Mouse (Mus musculus): ENCODE data around the gene Fam117a. TPM values are rescaled to one million over a fixed set of nuclear protein-coding genes. Genes with fewer than 3 reads are reported as not detected.

Gene Fam117a
- polyA plus RNA-seq, 1 experiment from 2014 or later: 2.7 TPM

DNA sequence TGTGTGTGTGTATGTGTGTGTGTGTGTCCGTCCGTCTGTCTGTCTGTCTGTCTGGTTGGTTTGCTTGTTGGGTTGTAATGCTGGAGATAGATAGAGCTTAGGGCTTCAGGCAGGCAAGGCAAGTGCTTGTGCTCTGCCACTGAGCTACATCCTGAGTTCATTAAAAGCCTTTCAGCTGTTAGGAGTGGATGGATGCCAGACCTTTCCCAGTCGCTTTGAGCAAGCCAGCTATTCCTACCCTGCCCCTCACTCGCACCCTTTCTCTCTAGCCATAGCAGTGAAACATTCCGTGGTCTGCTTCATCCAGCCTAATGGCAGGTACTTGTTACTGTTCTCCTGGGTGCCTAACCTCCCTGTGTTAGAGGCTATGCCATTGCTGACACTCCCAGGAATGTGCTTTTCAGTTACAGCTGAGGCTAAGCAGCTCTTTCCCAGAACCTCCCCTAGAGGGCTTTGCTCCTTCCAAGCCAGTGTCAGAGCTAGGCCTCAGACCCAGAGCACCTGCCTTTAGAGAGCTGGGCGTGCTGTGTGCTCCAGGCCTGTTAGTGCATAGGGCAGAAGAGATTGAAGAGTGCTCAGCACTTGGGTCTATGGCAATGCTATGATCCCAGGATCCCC lies 29.6 kb downstream of the Fam117a start:
- no peak overlapping the region for H3K4me2 ChIP-seq (ENCODE audit: low read length)
- no peaks in the 10 kb centered on the region for H3K36me3 ChIP-seq (ENCODE audit: control insufficient read depth, insufficient read depth)
- ATAC-seq: 0 out of 2 replicates have a peak, but pooled peaks have one; percentile 23
- H3K9ac ChIP-seq (replicated peaks; ENCODE audit: low read depth, low read length): 0 out of 2 replicates have a peak overlapping the region, but pooled peaks have one; percentile 3
- H3K27me3 ChIP-seq (replicated peaks; ENCODE audit: control insufficient read depth, insufficient read depth, low read length): no peaks in the 10 kb centered on the region
- H3K27ac ChIP-seq (ENCODE audit: low read length): peak overlapping the region; percentile 4; the same call in 1 of the 2 replicates
- no peak overlapping the region for H3K4me3 ChIP-seq (replicated peaks; ENCODE audit: low read length)
- H3K4me1 ChIP-seq (replicated peaks; ENCODE audit: control insufficient read depth, insufficient read depth, low read length): 0 out of 2 replicates have a peak, but pooled peaks cover 5% of the 10 kb centered on the region
- 72% methylated on average over 6 of the region's 6 CpGs for WGBS
- no peaks in the 10 kb centered on the region for H3K9me3 ChIP-seq (ENCODE audit: control insufficient read depth, low read length)

DNA sequence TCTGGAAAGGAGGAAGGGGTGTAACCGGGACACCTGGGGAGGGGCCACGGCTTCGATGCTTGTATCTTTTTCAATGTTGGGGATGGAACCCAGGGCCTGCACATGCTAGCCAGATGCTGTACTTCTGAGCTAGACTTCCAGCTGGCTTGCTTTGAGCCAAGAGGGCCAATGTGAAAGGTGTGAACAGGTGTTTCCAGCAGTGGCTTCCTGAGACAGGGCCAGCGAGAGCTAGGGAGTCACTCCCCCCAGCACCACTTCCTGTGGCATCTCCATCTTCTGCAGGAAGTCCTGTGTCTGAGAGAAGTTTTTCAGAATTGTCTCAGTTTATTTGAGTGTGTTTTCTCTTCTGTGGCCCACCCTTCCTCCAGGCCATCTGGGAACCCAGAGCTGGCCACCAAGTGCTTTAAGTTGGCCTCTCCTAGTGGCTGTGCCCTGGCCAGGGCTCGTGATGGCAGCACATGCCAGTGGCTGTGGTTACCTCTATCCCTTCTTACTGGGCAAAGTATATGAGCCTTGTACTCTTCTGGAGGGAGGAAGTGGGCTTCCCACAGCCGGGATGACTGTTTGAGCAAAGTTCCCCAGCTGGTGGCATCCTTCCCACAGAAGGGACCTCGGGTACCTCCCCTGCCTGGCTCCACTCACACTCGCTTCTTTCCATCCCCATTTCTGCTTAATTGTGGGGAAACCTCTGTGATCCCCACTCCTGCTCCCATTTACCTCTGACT lies 30.4 kb downstream of the Fam117a start:
- Histone ChIP-seq H3K4me3 (replicated peaks; ENCODE audit: low read length) (no peak overlapping the region), H3K27ac (ENCODE audit: low read length) (no peak overlapping the region), H3K9me3 (ENCODE audit: control insufficient read depth, low read length) (no peaks in the 10 kb centered on the region), H3K4me2 (ENCODE audit: low read length) (no peak overlapping the region), H3K27me3 (replicated peaks; ENCODE audit: control insufficient read depth, insufficient read depth, low read length) (no peaks in the 10 kb centered on the region), H3K4me1 (replicated peaks; ENCODE audit: control insufficient read depth, insufficient read depth, low read length) (0 out of 2 replicates have a peak, but pooled peaks cover 5% of the 10 kb centered on the region), H3K9ac (replicated peaks; ENCODE audit: low read depth, low read length) (no peak overlapping the region), H3K36me3 (ENCODE audit: control insufficient read depth, insufficient read depth) (no peaks in the 10 kb centered on the region)
- ATAC-seq: no peak
- WGBS: 84% methylated on average over 8 of the region's 8 CpGs

DNA sequence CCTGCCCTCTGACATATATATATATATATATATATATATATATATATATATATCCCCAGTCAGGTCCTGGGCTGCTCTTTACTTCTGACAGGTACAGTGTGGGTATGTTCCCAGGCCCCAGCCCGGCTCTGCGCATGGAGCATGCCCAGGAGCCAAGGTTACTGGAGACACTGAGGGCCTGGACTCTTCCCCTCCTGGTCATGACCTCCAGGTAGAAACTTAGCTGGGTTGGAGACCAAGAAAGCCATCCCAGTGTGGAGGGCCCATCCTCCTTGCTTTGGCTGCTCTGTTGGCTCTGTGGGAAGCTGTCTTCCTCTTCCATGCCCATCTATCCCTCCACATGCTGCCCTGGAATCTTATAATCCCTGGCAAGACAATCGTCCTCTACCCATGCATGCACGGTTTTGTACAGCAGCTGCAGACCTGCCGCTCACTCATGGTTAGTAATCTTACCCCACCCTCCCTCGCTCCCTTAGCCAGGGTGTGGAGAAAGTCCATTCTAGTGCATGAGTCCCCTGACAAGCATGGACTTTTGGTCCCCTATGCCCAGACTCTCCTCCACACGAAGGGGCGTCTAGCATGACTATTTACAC lies 31.5 kb downstream of the Fam117a start:
- Histone ChIP-seq H3K9me3 (ENCODE audit: control insufficient read depth, low read length) (no peaks in the 10 kb centered on the region), H3K4me1 (replicated peaks; ENCODE audit: control insufficient read depth, insufficient read depth, low read length) (0 out of 2 replicates have a peak, but pooled peaks cover 5% of the 10 kb centered on the region), H3K27me3 (replicated peaks; ENCODE audit: control insufficient read depth, insufficient read depth, low read length) (no peaks in the 10 kb centered on the region), H3K9ac (replicated peaks; ENCODE audit: low read depth, low read length) (no peak overlapping the region), H3K36me3 (ENCODE audit: control insufficient read depth, insufficient read depth) (no peaks in the 10 kb centered on the region), H3K27ac (ENCODE audit: low read length) (no peak overlapping the region), H3K4me3 (replicated peaks; ENCODE audit: low read length) (no peak overlapping the region), H3K4me2 (ENCODE audit: low read length) (no peak overlapping the region)
- no peak for ATAC-seq
- WGBS: 93% methylated on average over 8 of the region's 8 CpGs

DNA sequence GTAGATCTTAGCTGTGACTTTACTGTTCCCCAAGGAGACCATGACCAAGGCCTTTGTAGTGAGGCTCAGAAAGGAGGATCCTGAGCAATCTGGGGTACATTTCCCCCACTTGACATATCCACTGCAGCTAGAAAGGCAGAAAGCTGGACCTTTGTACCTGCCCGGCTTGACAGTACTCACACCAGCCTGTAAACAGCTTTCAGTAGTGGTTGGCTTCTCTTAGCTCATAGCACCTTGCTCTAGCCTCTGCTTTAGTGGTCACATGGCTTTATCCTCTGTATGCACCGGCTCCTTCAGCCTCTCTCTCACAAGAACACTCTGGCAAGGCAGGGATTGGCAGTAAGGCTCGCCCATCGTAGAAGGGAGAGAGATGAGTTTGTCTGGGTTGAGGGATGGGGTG lies 32.1 kb downstream of the Fam117a start:
- Histone ChIP-seq H3K27me3 (replicated peaks; ENCODE audit: control insufficient read depth, insufficient read depth, low read length) (no peaks in the 10 kb centered on the region), H3K4me1 (replicated peaks; ENCODE audit: control insufficient read depth, insufficient read depth, low read length) (0 out of 2 replicates have a peak, but pooled peaks cover 5% of the 10 kb centered on the region), H3K4me2 (ENCODE audit: low read length) (no peak overlapping the region), H3K9me3 (ENCODE audit: control insufficient read depth, low read length) (no peaks in the 10 kb centered on the region), H3K4me3 (replicated peaks; ENCODE audit: low read length) (no peak overlapping the region), H3K27ac (ENCODE audit: low read length) (no peak overlapping the region), H3K9ac (replicated peaks; ENCODE audit: low read depth, low read length) (no peak overlapping the region), H3K36me3 (ENCODE audit: control insufficient read depth, insufficient read depth) (no peaks in the 10 kb centered on the region)
- ATAC-seq: no peak
- 87% methylated on average over 4 of the region's 4 CpGs for WGBS

DNA sequence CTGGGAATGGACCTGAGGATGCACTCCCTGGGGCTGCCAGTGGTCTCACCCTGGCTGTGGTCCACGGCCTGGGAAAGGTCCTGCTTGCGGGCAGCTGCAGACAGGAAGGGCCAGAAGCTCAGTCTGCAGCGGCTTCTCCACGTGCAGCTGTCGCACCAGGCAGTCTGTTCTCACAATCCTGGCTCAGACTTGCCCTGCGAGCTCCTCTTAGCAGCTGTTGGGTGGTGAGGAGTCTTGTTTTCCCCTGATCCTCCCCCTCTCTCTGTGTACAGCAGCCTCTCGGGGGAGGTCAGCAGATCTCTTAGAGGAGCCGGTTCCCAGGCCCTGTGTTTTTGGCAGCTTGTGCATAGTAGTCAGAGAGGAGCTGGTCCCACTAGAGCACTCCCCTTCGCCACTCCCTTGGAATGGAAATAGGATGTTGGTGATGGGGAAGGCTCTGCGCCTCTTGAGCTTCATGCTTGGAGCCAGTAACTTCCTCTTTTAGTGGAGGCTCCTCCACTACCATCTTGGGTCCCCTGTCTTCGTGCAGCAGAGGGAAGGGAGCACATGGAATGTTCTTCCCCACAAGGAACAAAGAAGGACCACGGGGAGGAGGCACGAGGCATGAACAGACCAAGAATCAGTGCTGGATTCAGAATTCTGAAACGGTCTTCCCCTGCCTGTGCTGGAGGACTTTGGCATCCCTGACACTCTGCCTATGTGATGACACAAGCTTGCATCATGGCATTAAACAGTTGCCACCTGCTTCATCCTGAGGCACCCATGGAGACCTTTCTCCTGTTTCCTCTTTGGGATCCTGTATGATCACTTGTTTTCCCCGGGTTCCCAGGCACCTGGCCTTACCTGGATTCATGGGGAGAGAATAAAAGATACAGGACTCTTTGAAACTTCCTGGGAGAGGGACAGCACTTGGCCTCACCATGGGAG lies 33.4 kb downstream of the Fam117a start:
- H3K27ac ChIP-seq (ENCODE audit: low read length): no peak overlapping the region
- H3K9me3 ChIP-seq (ENCODE audit: control insufficient read depth, low read length): no peaks in the 10 kb centered on the region
- WGBS: 71% methylated on average over 15 of the region's 15 CpGs
- H3K4me3 ChIP-seq (replicated peaks; ENCODE audit: low read length): no peak overlapping the region
- no peaks in the 10 kb centered on the region for H3K27me3 ChIP-seq (replicated peaks; ENCODE audit: control insufficient read depth, insufficient read depth, low read length)
- no peaks in the 10 kb centered on the region for H3K36me3 ChIP-seq (ENCODE audit: control insufficient read depth, insufficient read depth)
- no peak overlapping the region for H3K9ac ChIP-seq (replicated peaks; ENCODE audit: low read depth, low read length)
- H3K4me1 ChIP-seq (replicated peaks; ENCODE audit: control insufficient read depth, insufficient read depth, low read length): 0 out of 2 replicates have a peak, but pooled peaks cover 5% of the 10 kb centered on the region
- no peak for ATAC-seq
- no peak overlapping the region for H3K4me2 ChIP-seq (ENCODE audit: low read length)

DNA sequence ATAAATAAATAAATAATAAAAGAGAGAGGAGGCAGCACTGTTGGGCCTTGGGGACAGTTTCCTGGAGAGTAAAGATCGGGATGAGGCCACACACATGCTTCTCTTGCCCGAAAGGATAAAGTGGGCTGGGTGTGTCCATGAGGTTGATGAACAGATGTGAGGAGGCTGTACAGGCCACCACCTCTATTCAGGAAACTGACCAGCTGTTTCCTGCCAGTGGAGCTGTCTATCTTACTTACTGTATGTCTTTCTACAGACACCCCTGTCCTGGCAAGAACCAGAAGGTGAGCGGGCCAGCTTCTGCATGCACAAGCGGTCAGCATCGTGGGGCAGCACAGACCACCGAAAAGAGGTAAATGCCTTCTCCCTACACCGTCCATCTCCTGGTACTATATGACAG lies 34.4 kb downstream of the Fam117a start:
- Histone ChIP-seq H3K27me3 (replicated peaks; ENCODE audit: control insufficient read depth, insufficient read depth, low read length) (no peaks in the 10 kb centered on the region), H3K4me3 (replicated peaks; ENCODE audit: low read length) (no peak overlapping the region), H3K27ac (ENCODE audit: low read length) (no peak overlapping the region), H3K4me2 (ENCODE audit: low read length) (no peak overlapping the region), H3K4me1 (replicated peaks; ENCODE audit: control insufficient read depth, insufficient read depth, low read length) (0 out of 2 replicates have a peak, but pooled peaks cover 3% of the 10 kb centered on the region), H3K9me3 (ENCODE audit: control insufficient read depth, low read length) (no peaks in the 10 kb centered on the region), H3K9ac (replicated peaks; ENCODE audit: low read depth, low read length) (no peak overlapping the region), H3K36me3 (ENCODE audit: control insufficient read depth, insufficient read depth) (no peaks in the 10 kb centered on the region)
- ATAC-seq: no peak
- 94% methylated on average over 7 of the region's 7 CpGs for WGBS

DNA sequence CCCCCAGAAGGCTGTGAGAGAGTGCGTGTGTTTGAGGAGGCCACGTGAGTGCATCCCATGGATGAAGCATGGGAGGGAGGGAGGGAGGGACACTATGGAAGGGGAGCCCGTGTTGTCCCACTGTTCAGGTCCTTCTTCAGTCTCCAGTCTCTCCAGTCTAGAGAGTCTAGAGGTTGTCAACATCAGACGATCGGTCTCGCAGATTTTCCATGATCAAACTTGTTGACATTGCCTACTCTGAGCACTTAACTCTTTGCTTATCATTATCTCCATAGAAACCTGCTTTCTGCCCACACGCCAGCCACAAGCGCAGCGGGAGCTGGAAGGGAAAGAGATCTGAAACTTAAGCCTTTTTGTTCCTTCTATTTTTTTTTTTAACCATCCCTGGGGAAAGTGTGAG lies 42.1 kb downstream of the Fam117a start:
- Histone ChIP-seq H3K9ac (replicated peaks; ENCODE audit: low read depth, low read length) (no peak overlapping the region), H3K27me3 (replicated peaks; ENCODE audit: control insufficient read depth, insufficient read depth, low read length) (no peaks in the 10 kb centered on the region), H3K4me1 (replicated peaks; ENCODE audit: control insufficient read depth, insufficient read depth, low read length) (no peaks in the 10 kb centered on the region), H3K36me3 (ENCODE audit: control insufficient read depth, insufficient read depth) (no peaks in the 10 kb centered on the region), H3K9me3 (ENCODE audit: control insufficient read depth, low read length) (no peaks in the 10 kb centered on the region), H3K27ac (ENCODE audit: low read length) (no peak overlapping the region), H3K4me2 (ENCODE audit: low read length) (no peak overlapping the region), H3K4me3 (replicated peaks; ENCODE audit: low read length) (no peak overlapping the region)
- 80% methylated on average over 9 of the region's 9 CpGs for WGBS
- no peak for ATAC-seq

DNA sequence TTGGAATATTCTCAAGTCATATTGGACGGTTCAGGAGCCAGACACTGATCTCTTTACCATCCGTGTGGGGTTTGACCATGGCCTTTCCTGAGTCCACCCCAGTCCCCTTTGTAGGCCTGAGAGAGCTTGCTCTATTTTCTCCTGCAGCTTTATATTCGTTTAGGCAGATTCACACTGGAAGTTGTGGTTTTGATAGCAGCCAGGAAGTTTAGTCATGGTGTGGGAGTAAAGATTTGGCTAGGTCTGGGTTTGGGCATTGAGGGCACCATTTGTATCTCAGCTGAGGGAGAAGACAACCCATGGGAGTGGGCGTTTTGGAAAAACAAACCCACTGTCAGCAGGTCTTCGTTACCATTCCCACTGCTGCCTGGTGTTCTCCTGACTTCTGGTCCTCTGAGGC lies 42.7 kb downstream of the Fam117a start:
- 77% methylated on average over 5 of the region's 5 CpGs for WGBS
- Histone ChIP-seq H3K9me3 (ENCODE audit: control insufficient read depth, low read length) (no peaks in the 10 kb centered on the region), H3K27me3 (replicated peaks; ENCODE audit: control insufficient read depth, insufficient read depth, low read length) (no peaks in the 10 kb centered on the region), H3K4me3 (replicated peaks; ENCODE audit: low read length) (no peak overlapping the region), H3K4me1 (replicated peaks; ENCODE audit: control insufficient read depth, insufficient read depth, low read length) (no peaks in the 10 kb centered on the region), H3K36me3 (ENCODE audit: control insufficient read depth, insufficient read depth) (no peaks in the 10 kb centered on the region), H3K9ac (replicated peaks; ENCODE audit: low read depth, low read length) (no peak overlapping the region), H3K4me2 (ENCODE audit: low read length) (no peak overlapping the region), H3K27ac (ENCODE audit: low read length) (no peak overlapping the region)
- ATAC-seq: no peak

DNA sequence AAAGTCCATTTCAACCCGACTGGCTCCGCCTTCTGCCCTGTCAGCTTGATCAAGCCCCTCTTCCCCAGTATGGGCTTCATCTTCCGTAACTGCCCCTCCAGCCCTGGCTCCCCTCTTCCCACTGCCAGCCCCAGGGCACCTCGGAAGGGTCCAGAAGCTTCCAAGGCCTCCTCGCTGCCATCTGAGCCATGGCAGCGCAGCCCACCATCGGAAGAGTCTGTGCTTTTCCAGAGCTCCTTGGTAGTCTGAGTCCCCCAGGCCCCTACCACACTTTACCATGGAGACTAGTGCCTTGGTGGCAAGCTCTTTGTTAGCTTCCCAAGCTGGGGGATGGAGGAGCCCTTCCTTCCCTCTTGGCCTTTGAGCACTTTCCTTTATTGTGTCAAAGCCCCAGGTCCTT lies 43.9 kb downstream of the Fam117a start:
- ATAC-seq: no peak
- Histone ChIP-seq H3K4me2 (ENCODE audit: low read length) (no peak overlapping the region), H3K27me3 (replicated peaks; ENCODE audit: control insufficient read depth, insufficient read depth, low read length) (no peaks in the 10 kb centered on the region), H3K9ac (replicated peaks; ENCODE audit: low read depth, low read length) (no peak overlapping the region), H3K9me3 (ENCODE audit: control insufficient read depth, low read length) (no peaks in the 10 kb centered on the region), H3K4me1 (replicated peaks; ENCODE audit: control insufficient read depth, insufficient read depth, low read length) (peaks cover 4% of the 10 kb centered on the region), H3K27ac (ENCODE audit: low read length) (no peak overlapping the region), H3K4me3 (replicated peaks; ENCODE audit: low read length) (no peak overlapping the region), H3K36me3 (ENCODE audit: control insufficient read depth, insufficient read depth) (no peaks in the 10 kb centered on the region)
- WGBS: 94% methylated on average over 7 of the region's 7 CpGs

Data from forebrain, embryonic 16.5 days (tissue).